Mouse (Mus musculus) pancreas, adult 10 weeks (tissue): ENCODE results near the gene Spata2l. TPM values are rescaled to one million over a fixed set of nuclear protein-coding genes. Genes with fewer than 3 reads are reported as not detected.

Experiments
- polyA plus RNA-seq: library from polyadenylated mRNA; stranded (reverse); fragments of 350-450 nt; fragmentation: Illumina TruSeq; extraction: RNeasy Lipid Tissue Mini Kit (QIAGEN cat#74804); gene quantifications from one replicate; pipeline ENCODE4 v1.2.3, GENCODE M21; 2015; ENCODE audit warnings: low read depth, low replicate concordance; ENCODE audit not compliant: insufficient read depth

The Spata2l gene
- 3.5 TPM for polyA plus RNA-seq

DNA sequence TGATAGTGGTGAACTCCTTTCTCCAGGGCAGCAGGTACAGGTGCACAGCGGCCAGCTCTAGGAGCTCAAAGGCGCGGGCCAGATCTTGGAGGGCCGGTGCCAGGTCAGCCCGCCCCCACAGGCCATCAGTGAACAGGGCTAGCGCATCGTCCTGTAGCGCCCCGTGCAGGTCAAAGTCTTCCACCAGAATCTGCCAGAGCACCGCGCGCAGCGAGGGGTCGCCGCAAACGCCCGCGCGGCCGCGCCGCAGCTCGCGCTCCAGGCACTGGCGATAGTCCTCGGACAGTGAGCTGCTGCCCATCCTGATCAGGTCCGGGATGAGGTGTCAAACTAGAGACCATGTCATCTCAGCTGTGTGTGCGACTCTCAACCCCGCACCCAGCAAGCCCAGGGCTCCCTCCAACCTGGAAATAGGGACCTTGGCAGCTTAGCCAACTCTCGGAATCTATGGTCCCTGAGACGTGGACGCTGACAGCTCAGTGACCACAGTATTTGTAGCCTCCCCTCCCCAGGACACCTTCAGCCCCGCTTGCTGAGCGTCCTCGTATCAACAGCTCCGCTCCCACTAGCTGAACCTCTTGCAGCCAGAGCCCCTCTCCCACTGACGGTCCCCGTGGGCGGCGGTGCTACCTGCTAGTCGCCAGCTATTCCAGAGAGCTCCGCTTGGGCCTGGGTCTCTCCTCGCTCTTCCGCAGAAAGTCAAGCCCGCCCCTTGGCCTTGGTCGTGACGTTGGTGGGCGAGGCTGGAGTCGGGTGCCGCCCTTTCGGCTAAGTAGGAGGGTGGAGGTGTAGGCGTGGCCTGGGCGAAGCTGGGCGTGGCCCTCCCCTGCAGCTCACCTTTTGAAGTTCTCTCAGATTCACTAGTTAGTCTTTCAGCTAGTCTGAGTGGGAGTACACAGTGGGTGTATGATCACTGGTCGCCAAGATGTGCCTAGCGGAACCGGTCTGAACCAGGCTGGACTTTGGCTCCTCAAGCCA lies at the start of gene Spata2l:
Gene Spata2l (minus strand): TSS at position 714 of the 978 bp plus-strand sequence.

DNA sequence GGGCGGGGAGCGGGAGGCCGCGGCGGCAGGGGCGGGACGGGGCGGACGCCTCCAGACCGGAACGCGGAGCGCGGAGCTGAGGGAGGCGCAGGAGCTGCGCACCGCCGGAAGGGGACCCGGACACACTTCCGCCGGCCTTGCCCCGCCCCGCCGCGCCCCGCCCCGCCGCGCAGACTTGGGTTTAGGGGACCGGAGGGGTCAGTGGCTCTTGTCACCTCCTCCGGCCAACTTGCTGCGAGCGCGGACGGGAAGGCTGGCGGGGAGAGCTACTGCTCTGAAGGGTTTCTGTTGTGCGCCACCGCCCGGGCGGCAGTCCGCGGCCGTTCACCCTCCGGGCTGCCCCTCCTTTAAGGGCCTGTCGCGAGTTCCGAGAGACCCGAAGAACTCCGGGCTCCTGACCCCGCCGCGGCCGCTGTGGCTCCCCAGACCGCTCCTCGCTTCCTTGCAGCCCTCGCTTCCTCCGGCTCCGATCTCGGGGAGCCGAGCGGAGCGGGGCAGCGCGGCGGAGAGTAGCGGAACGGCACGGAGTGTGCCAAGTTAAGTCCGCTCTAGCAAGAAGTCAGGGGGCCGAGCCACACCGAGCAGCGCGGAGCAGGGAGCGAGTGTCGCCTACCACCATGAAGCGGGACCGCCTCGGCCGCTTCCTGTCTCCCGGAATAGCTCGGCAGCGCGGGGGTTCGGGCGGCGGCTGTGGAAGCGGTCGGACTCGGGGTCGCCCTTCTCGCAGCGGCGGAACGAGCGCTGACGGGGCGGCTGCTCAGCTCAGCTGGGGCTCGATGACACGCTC lies 18.3 kb upstream of the Spata2l start, which contains the start of the genes Zfp276 and Vps9d1:
Gene Zfp276 (plus strand): TSS at position 97 of the 787 bp plus-strand sequence.
Gene Vps9d1 (minus strand): TSS at position 250 of the 787 bp plus-strand sequence.

DNA sequence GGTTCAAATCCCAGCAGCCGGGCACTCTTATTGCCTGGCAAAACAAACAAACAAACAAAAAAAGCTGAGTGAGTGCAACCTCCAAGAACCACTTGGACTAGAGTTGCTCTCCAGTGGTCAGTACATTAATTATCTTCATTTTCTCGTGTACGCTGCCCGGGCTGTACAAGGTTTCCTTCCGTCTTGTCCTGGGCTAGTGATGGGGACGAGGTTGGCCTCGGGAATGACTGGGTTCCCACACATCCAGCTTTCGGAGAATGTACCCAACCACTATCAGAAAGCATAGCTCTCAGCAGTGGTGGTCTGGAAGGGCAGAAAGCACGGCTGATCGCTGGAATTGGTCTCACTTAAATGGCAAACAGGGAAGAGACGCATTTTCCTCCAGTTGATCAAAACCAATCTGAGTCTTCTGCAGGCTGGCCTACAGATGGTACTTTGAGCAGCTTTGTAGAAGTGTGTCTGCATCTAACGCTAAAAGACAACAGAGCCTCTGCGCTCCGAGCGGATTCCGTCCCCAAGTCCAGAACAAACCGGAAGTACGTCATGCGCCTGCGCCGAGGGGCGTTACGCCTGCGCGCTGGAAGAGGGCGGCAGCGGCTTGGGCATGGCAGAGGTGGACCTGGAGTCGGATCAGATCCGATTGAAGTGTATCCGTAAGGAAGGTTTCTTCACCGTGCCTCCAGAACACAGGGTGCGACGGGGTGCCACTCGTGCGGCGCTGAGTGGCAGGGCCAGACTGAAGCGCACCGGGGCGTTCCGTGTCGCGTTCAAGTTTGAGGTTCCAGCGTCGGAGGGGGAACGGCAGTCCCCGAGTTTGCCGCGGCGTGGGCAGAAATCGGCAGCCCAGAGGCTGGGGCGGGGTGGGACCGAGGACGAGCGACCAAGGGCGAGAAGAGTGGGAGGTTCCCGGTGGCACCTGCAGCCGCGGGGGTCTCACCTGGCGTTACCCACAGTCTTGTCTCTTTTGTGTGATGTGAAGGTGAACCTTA lies 11.5 kb downstream of the Spata2l start, which contains the start of gene Cdk10:
Gene Cdk10 (plus strand): TSS at position 565 of the 989 bp plus-strand sequence.

DNA sequence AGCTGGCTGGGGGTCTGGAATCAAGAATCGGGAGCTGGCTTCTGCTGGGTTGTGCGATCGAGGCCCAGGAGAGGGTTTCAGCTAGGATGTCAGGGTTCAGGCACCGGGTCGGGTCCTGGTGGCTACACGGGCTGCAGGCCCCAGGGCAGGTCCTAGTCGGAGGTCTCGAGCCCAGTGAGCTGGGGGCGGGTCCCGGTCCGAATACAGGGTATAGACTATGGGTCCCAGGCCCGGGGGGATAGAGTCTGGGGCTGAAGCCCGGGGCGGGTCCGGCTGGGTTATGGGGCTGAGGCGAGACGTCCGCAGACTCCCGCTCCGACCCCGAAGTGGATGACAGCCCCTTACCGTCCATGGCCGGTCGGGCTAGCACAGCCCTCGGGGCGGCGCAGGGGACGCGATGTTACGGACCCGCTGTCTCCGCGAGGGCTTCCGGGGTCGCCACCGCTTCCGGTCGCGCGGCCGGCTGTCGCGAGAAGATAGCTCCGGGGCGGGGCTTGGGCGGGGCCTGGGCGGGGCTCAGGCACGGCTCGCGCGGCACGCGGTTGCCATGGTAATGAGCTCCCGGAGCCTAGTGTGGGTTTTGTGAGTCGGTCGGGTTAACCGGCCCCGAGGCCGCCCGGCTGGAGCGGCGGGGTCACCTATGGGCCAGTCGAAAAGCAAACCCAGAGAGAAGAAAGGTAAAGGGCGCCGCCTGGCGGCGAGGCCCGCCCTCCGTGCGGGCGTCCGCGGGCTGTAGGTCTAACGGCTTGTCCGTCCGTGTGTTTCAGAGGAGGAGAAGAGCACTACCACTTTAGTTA lies 23.5 kb downstream of the Spata2l start, which contains the start of the genes Chmp1a and Spata33:
Gene Chmp1a (minus strand): TSS at position 443 of the 797 bp plus-strand sequence.
Gene Spata33 (plus strand): TSS at position 512 of the 797 bp plus-strand sequence.

DNA sequence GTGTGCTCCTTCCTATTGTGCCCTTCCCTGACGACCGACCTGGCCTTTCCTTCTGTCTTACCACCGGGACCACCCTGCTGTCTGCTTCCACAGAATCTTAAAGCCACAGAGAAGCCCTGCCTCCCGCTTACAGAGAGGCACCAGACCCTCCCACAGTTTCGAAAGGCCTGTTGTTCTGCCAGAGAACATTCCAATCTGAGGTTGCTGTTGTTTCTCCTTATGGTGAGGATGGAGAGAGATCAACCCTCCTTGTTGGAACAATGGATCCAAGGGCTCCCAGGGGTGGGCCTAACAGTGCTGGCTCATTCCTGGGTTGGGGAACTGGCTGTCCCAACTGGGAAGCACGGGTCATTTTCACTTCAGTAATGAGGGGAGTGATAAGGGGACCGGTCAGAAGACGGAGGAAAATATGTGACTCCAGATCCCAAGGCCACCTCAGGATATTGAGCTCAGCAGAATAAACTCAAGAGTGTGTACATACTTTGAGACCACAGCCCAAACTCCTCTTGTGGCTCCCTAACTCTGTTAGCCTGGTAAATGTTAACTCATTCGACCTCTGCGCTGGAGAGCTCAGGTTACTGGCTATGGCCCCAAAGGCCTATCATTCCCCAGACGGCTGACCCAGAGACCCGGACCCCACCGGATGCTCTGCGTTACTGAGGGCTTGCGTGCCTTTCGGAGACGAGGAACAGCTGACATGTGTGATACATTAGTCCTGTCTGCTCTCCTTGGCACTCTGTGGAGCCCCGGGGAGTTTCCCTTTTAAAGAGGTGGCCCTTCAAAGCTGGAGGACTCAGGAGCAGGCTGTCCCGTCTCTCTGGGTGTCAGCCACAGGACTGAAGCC lies 50.2 kb downstream of the Spata2l start, which contains the start of gene Dpep1:
Gene Dpep1 (plus strand): TSS at position 677 of the 844 bp plus-strand sequence.

Other genes with a start within 250 kb of the Spata2l start
- 11.1 TPM for gene Ankrd11, start 194.0 kb downstream of the Spata2l start, polyA plus RNA-seq
- gene Spg7, start 173.3 kb downstream of the Spata2l start, polyA plus RNA-seq, result 13.9 TPM
- gene Rpl13, start 133.9 kb downstream of the Spata2l start, polyA plus RNA-seq, result 704 TPM
- gene Cpne7, start 118.9 kb downstream of the Spata2l start, polyA plus RNA-seq, result 0.52 TPM
- 1.7 TPM for gene Sult5a1, start 77.9 kb downstream of the Spata2l start, polyA plus RNA-seq
- gene Dpep1, start 50.0 kb downstream of the Spata2l start, polyA plus RNA-seq, result 28.5 TPM
- gene Chmp1a, start 23.5 kb downstream of the Spata2l start, polyA plus RNA-seq, result 31.5 TPM
- gene Spata33, start 23.4 kb downstream of the Spata2l start, polyA plus RNA-seq, result 0.44 TPM
- 27.2 TPM for gene Cdk10, start 11.4 kb downstream of the Spata2l start, polyA plus RNA-seq
- 8.5 TPM for gene Zfp276, start 18.0 kb upstream of the Spata2l start, polyA plus RNA-seq
- gene Vps9d1, start 18.1 kb upstream of the Spata2l start, polyA plus RNA-seq, result 6.1 TPM
- 1.6 TPM for gene Fanca, start 82.3 kb upstream of the Spata2l start, polyA plus RNA-seq
- gene Spire2, start 96.5 kb upstream of the Spata2l start, polyA plus RNA-seq, result 1.4 TPM
- gene Tcf25, start 137.5 kb upstream of the Spata2l start, polyA plus RNA-seq, result 131 TPM
- not detected for gene Mc1r, start 170.9 kb upstream of the Spata2l start, polyA plus RNA-seq
- gene Tubb3, start 175.2 kb upstream of the Spata2l start, polyA plus RNA-seq, result 2.2 TPM
- gene Def8, start 187.3 kb upstream of the Spata2l start, polyA plus RNA-seq, result 5.9 TPM
- 10.5 TPM for gene Afg3l1, start 241.7 kb upstream of the Spata2l start, polyA plus RNA-seq